Mouse (Mus musculus) olfactory bulb, adult 2 months (tissue): ENCODE data around the gene Crybg3. TPM values are rescaled to one million over a fixed set of nuclear protein-coding genes. Genes with fewer than 3 reads are reported as not detected.

ENCODE experiments used
- H3K27ac ChIP-seq: fragments of 200-500 bp; 2 replicates; pipeline ENCODE4 v1.5.1; 2012; ENCODE audit warnings: low read depth, low read length; ENCODE audit not compliant: insufficient read depth
- H3K4me1 ChIP-seq: fragments of 200-500 bp; 2 replicates; pipeline ENCODE4 v1.6.1; 2012; ENCODE audit warnings: low read length; ENCODE audit not compliant: control insufficient read depth, insufficient read depth
- H3K4me3 ChIP-seq: fragments of 200-500 bp; 2 replicates; pipeline ENCODE4 v1.5.1; 2012; ENCODE audit warnings: mild to moderate bottlenecking, low read depth, low read length, moderate library complexity; ENCODE audit not compliant: insufficient read depth
- CTCF ChIP-seq: fragments of 200-500 bp; IDR thresholded peaks from 2 replicates; pipeline ENCODE4 v1.5.1; 2012; ENCODE audit warnings: low read depth, mild to moderate bottlenecking, low read length, moderate library complexity; ENCODE audit not compliant: insufficient read depth
- POLR2A ChIP-seq: fragments of 200-500 bp; IDR thresholded peaks from 2 replicates; pipeline ENCODE4 v1.6.1; 2012; ENCODE audit warnings: mild to moderate bottlenecking, low read depth, low read length, moderate library complexity; ENCODE audit not compliant: insufficient read depth
- WGBS: fragments of 180-500 bp; shearing (Covaris S2); methylation state at CpG from one replicate; pipeline ENCODE4 v1.1.7; 2018; 5-methylcytosine and 5-hydroxymethylcytosine counted together
- polyA plus RNA-seq: library from polyadenylated mRNA; stranded (reverse); fragments of >200 nt; gene quantifications from 2 replicates; pipeline ENCODE4 v1.2.4, GENCODE M21; 2012; ENCODE audit warnings: low replicate concordance; ENCODE audit not compliant: missing spikeins, insufficient read depth, insufficient read length

The Crybg3 gene
- polyA plus RNA-seq = not detected in 2 replicates

DNA sequence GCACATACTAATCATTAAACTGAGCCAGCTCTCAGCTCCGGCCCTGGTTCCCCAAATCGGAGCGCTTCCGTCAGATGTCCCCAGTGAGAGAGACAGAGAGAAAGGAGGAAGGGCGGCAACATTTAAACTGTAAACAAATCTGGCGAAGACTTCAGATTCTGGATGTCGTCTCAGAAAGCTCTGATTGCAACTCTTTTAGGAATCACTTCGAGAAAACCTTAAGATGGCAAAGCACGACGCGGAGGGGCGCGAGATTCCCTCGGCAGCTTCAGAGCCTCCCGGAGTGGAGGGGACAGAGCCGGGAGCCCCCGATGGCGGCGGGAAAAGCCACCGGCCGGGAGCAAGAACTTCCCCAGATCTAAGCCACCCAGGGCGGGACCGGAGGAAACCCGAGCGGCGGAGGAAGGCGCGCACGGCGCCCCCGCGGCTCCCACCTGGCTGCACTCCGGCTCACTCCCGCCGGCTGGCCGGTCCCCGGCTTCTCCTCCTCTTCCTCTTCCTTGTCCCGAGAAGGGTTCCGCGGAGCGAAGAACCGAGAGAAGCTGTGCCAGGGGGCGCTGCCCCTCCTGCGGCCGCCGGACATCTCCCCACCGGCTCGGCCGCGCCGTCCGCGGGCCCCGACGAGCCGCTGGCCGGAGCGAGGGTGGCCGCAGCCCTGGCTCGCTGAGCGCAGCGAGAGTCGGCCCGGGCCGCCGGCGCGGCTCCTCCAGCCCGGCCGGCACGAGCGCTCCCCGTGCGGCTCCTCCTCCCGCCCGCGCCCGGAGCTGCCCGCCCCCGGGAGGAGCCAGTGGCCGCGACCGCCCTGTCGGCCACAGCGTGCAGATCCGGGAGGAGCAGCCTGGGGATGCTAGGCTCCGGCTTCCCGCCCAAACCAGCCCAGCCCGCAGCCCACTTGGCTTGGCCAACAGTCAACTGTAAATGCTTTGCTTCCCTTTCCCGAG is at the start of gene Crybg3:
TSS of gene Crybg3 (minus strand) at position 669 of the 941 bp plus-strand sequence.
- TF ChIP-seq POLR2A (no peak), CTCF (no peak)
- WGBS = 1% methylated on average over 88 of the region's 90 CpGs

DNA sequence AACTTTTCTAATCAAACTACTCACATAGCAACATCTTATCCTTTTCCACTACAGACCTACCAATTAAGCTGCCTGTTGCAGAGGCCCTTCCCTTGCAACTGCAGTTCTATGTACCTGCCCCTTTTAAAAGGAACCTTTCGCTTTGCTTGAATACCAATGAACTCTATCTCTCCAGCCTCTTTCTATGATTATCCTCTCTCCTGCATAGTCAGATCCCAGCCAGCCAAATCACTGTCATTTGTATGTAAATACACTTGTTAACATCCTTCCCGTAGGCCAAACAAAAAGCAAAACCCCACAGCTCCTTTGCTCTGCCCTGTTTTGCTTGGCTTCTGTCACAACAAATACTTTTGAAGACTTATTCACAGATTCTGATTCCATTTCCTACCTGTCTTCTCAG is 43.0 kb upstream of the Crybg3 start:
- Histone ChIP-seq H3K27ac (no peak overlapping the region), H3K4me3 (no peak overlapping the region), H3K4me1 (no peaks in the 10 kb centered on the region)
- no peak for TF ChIP-seq POLR2A
- no peak for TF ChIP-seq CTCF
- WGBS = 49% methylated on average over 2 of the region's 2 CpGs

More for the DNA sequence above, at the start of gene Crybg3:
- H3K27ac ChIP-seq = no peak within 1 kb of the TSS
- H3K4me1 ChIP-seq = peaks cover 7% of the 10 kb centered on the region; the same call in 1 of the 2 replicates
- H3K4me3 ChIP-seq = peak within 1 kb of the TSS; percentile 62

DNA sequence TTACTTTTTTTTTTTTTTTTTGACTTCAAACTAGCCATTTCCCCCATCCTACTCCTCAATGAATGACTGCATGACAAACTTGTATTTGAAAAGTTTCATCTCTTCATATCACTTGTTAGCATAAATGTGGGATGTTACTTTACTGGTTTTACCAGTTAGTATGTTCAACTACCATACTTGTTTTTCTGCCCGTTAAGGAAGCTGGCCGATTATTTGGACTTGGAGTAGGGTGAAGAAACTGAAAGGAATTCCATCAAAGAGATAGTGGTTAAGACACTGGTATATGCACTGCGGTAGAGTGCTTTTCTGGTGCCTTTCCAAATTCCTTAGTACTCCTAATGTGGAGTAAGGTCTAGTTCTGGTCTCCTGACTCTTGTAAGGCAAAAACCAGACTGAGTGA is 39.2 kb upstream of the Crybg3 start:
- Histone ChIP-seq H3K4me3 (no peak overlapping the region), H3K27ac (no peak overlapping the region), H3K4me1 (no peaks in the 10 kb centered on the region)
- TF ChIP-seq CTCF (no peak), POLR2A (no peak)
- WGBS = 87% methylated on average over 3 of the region's 3 CpGs

DNA sequence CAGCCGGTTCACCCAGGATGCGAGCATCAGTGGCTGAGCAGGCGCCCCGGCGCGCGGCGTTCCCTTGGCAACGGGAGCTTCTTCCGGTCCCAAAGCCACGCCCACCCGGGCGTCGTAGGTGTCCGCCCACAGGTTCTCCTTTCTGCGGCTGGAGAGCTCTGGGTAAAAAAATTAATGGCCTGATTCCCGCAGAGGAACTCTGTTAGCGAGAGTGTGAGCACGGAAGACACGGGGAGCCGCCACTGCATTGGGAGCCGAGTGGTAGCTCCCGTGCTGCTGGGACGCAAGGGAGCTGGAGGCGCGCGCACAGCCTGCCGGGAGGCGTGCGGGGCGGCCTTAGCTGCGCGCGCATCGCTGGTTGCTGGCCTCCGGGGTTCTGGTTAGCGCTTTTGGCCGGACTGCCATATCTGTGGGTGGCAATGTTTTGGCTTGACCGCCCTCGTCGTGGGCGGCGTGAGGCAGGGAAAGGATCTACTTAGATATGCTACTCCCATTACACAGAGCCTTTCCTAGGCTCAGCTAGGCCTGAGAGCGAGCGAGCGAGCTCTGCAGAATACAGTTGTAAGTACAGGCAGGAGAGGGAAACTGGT is 38.4 kb upstream of the Crybg3 start, which contains the start of gene Arl6:
TSS of gene Arl6 (minus strand) at position 290 of the 590 bp plus-strand sequence.
- peaks cover 3% of the 10 kb centered on the region; the same call in 1 of the 2 replicates for H3K4me1 ChIP-seq
- peak; percentile 67 for TF ChIP-seq POLR2A
- TF ChIP-seq CTCF = no peak
- H3K27ac ChIP-seq = peak within 1 kb of the TSS; percentile 93
- under 1% methylated on average over 46 of the region's 46 CpGs for WGBS
- H3K4me3 ChIP-seq = peak within 1 kb of the TSS; percentile 92

DNA sequence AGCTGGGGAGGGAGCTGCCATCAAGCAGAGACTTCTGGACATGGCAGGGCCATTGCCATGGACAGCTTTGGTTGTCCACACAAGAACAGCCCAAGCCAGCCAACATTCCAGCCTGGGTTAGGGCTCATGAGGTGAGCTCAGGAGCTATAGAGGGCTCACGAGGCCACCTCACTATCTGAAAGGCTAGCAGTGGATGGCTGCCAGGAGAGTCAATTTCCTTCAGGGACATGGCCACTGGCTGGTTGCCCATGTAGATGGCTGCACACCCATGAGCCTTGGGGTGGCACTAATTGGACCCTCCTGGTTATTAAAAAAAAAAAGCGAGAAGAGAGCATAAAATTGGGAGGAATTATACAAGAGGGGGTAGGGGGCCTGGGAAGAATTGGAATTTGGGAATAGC is 33.8 kb upstream of the Crybg3 start:
- WGBS = 67% methylated on average over 2 of the region's 2 CpGs
- Histone ChIP-seq H3K4me3 (no peak overlapping the region), H3K4me1 (peaks cover 3% of the 10 kb centered on the region; the same call in 1 of the 2 replicates), H3K27ac (no peak overlapping the region)
- TF ChIP-seq POLR2A (no peak), CTCF (no peak)

DNA sequence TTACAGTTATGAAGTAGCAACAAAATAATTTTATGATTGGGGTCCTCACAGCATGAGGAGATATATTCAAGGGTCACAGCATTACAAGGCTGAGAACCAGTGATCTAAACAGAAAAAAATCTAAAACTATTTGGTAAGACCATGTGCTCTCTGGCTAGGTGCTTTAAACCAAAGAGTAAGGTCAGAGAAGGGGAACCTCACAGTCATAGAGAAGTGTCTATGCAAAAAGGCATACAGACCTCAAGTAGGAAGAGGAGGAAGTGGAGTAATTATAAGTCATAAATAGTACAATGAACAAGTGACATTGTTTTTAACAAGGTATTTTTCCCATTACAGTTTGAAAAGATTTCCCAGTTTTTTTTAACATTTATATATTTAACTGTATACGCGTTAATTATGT is 20.8 kb upstream of the Crybg3 start:
- Histone ChIP-seq H3K27ac (no peak overlapping the region), H3K4me3 (no peak overlapping the region), H3K4me1 (no peaks in the 10 kb centered on the region)
- TF ChIP-seq POLR2A (no peak), CTCF (no peak)
- over 99% methylated on average over 2 of the region's 2 CpGs for WGBS

DNA sequence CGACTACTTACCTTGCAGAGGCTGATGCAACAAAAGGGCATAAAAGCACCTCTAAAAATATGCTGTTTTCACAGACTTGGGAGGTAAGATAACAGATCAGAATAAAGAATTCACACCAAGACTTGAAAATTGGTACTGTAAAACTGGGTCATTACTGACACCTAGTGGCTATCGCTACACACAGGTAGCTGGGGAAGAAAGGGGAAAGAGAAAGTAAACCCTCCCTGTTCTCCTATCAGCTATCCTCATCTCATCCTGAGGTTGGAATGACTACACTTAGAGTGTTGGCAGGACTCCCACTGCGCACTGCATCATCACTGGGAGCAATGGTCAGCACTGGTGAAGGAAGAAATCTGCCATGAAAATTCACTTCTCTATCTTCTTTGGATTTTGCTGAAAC is 16.4 kb upstream of the Crybg3 start:
- Histone ChIP-seq H3K4me1 (no peaks in the 10 kb centered on the region), H3K27ac (no peak overlapping the region), H3K4me3 (no peak overlapping the region)
- TF ChIP-seq CTCF = no peak
- TF ChIP-seq POLR2A = no peak
- WGBS = 46% methylated on average over 3 of the region's 3 CpGs

DNA sequence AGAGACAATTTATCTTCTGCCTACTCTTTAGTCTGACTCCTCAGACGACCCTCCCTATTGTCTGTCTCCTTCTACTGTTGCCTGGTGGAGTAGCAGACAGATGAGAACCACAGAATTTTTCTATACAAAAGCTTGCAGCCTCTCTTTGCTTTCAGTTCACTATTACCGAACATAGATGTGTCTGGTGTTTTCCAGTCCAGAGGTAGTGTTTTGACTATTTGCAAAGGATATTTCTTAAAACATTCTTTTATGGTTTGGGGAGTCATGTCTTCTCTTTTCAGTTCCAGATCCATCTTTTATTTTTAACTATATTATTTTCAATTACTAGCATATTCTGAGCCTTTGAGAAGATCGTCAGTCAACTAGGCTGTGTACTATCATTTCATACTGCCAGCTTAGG is 14.9 kb upstream of the Crybg3 start:
- no peaks in the 10 kb centered on the region for H3K4me1 ChIP-seq
- no peak overlapping the region for H3K4me3 ChIP-seq
- TF ChIP-seq POLR2A = no peak
- no peak for TF ChIP-seq CTCF
- 84% methylated on average over 3 of the region's 3 CpGs for WGBS
- no peak overlapping the region for H3K27ac ChIP-seq

DNA sequence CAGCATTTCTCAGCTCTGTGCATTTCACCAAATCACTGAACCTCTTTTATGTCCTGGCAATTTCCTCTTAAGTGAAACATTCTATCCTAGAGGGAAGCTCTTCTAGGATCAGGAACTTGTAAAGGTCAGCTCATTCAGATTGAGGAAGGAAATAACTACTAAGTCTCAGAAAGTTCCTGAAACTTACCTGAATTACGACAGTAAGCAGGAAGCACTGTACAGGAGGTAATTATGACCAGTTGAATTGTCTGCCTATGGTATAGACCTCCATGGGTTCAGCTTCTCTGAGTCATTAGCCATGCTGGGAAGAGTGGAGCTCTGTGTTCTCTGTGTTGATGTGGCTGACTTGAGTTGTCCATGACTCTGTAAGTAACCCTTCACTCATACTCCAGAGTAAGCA is 10.0 kb upstream of the Crybg3 start:
- no peak for TF ChIP-seq POLR2A
- no peak for TF ChIP-seq CTCF
- 85% methylated on average over 1 of the region's 1 CpGs for WGBS
- H3K4me3 ChIP-seq = no peak overlapping the region
- H3K4me1 ChIP-seq = no peaks in the 10 kb centered on the region
- H3K27ac ChIP-seq = no peak overlapping the region
